Mouse (Mus musculus): Measurements from ENCODE around the gene Igf2bp1.

DNA sequence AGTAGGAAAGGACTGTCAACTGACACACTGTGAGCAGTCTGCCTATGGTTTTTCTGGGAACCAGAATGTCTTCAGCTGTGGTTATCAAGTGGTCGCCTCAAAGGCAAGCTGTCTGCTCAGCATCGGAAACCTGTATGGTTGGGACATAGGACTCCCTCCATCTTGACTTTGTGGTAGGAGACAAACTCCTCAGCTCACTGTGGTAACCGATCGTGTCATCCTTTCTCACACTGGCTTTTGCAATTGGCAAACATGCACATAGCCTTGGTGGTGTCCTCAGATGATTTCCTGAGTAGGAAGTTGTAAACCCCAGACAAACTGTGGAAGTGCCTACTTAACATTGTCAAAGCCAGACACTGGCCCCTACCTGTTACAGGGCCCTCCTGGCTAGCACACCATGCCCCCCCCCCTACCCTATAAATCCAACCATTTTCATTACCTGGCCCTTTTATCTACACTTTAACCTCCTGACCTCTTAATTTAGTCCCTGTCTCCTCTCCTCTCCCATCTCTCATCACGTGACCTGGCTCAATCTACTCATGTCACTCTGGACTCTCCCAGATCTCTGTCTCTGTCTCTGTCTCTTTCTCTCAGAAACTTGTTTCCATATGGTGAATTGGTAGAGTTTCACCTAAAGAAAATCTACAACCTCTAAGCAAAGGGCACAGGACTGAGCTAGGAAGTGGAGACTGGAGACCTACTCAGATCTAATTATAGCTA lies 97.8 kb downstream of the Igf2bp1 start:
- TF ChIP-seq POLR2A (IDR thresholded peaks at IDR 0.05; ENCODE audit: borderline replicate concordance, extremely low read depth, insufficient read depth, insufficient read length, poor library complexity, severe bottlenecking) (no peak), CTCF (IDR thresholded peaks at IDR 0.05; ENCODE audit: borderline replicate concordance, extremely low read depth, insufficient read depth, insufficient read length) (no peak)

All from brain, embryonic 14.5 days (tissue).